Mouse (Mus musculus) heart, embryonic 14.5 days (tissue): ENCODE results near the gene Rnft1. TPM values are rescaled to one million over a fixed set of nuclear protein-coding genes. Genes with fewer than 3 reads are reported as not detected.

Experiments
- ATAC-seq: fragments of 200-750 bp; cut with Nextera tagmentation; 2 replicates; pipeline ENCODE4 v1.8.0; 2017; ENCODE audit warnings: low read depth, moderate TSS enrichment; ENCODE audit not compliant: insufficient number of reproducible peaks, insufficient read depth, low FRiP score
- H3K27ac ChIP-seq, 2 experiments: fragments of 200-500 bp in 1 of 2; fragments of 300-500 bp in 1 of 2; sonication (generic) in 1 of 2; replicated peaks in 1 of 2; 2 replicates each; pipeline ENCODE4 v1.5.1; 2012 to 2014; ENCODE audit warnings: low read depth in 2 of 2, low read length in 2 of 2, control low read depth in 1 of 2, mild to moderate bottlenecking in 1 of 2, mixed read lengths in 1 of 2; ENCODE audit not compliant: control insufficient read depth in 1 of 2, insufficient read depth in 1 of 2
- H3K27me3 ChIP-seq: fragments of 300-500 bp; sonication (generic); 2 replicates; pipeline ENCODE4 v1.6.1; 2014; ENCODE audit warnings: mild to moderate bottlenecking, low read length, control low read depth; ENCODE audit not compliant: control insufficient read depth, insufficient read depth
- H3K36me3 ChIP-seq: fragments of 300-500 bp; sonication (generic); 2 replicates; pipeline ENCODE4 v1.6.1; 2014; ENCODE audit warnings: mild to moderate bottlenecking, control low read depth, low read length, mixed read lengths; ENCODE audit not compliant: control insufficient read depth, insufficient read depth
- H3K4me1 ChIP-seq, 2 experiments: fragments of 200-500 bp in 1 of 2; fragments of 300-500 bp in 1 of 2; sonication (generic) in 1 of 2; 2 replicates each; pipeline ENCODE4 v1.6.1; 2012 to 2014; ENCODE audit warnings: low read length in 2 of 2, control low read depth in 1 of 2, mixed read lengths in 1 of 2; ENCODE audit not compliant: control insufficient read depth in 2 of 2, insufficient read depth in 2 of 2
- H3K4me2 ChIP-seq: fragments of 300-500 bp; sonication (generic); 2 replicates; pipeline ENCODE4 v1.6.1; 2014; ENCODE audit warnings: mild to moderate bottlenecking, low read length
- H3K4me3 ChIP-seq, 2 experiments: fragments of 200-500 bp in 1 of 2; fragments of 300-500 bp in 1 of 2; sonication (generic) in 1 of 2; 2 replicates each; pipeline ENCODE4 v1.5.1; 2012 to 2014; ENCODE audit warnings: low read length in 2 of 2, mild to moderate bottlenecking in 2 of 2, control low read depth in 1 of 2, low read depth in 1 of 2, moderate library complexity in 1 of 2; ENCODE audit not compliant: control insufficient read depth in 1 of 2, insufficient read depth in 1 of 2
- H3K9ac ChIP-seq: fragments of 300-500 bp; sonication (generic); 2 replicates; pipeline ENCODE4 v1.6.1; 2014; ENCODE audit warnings: mild to moderate bottlenecking, low read length
- H3K9me3 ChIP-seq: fragments of 300-500 bp; sonication (generic); 2 replicates; pipeline ENCODE4 v1.6.1; 2016; ENCODE audit warnings: low read length, control low read depth; ENCODE audit not compliant: control insufficient read depth
- WGBS: fragments of 180-500 bp; shearing (Covaris S2); extraction: QIAGEN DNeasy Blood & Tissue Kit; methylation state at CpG from one replicate; pipeline ENCODE4 v1.1.7; 2014; 5-methylcytosine and 5-hydroxymethylcytosine counted together
- polyA plus RNA-seq: library from polyadenylated mRNA; unstranded; fragments of >200 nt; fragmentation: Nextera tagmentation; extraction: Ambion mirVana; gene quantifications from 2 replicates; pipeline ENCODE4 v1.2.1, GENCODE M21; 2014

Rnft1 gene
- polyA plus RNA-seq, 1 experiment from 2014 or later: 46.6 TPM

DNA sequence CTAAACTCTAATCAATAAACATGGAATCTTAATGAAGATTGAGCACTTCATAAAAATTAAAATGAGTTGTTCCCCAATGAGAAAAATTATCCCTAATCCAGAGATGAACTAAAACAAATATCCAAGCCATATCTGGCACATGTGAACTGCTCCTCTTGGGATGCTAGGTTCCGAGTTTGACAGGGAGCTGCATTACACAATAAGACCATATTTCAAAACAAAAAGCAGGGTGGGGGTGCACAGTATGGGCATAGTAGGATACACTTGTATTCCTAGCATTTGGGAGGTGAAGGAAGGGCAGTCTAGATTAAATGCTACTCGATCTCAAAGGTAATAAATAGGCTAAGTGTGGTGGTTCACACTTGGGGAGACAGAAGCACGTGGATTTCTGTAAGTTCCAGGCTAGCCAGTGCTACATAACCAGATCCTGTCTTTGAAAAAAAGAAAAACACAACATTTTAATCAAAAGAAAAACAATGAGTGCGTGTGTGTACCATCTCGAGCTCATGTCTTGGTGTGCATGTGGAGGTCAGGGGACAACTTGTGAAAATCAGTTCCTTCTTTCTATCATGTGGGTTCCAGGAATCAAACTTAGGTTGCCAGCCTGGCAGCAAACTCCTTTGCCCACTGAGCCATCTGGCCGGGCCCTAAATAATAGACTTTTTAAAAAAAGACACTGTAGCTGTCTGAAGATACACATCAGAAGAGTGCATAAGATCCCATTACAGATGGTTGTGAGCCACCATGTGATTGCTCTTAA lies 55.4 kb downstream of the Rnft1 start:
- Histone ChIP-seq H3K27ac (no peak overlapping the region), H3K4me2 (no peak overlapping the region), H3K4me1 (peaks cover 2 to 12% of the 10 kb centered on the region in 2 experiments; a peak in 3 of 4 replicates), H3K4me3 (no peak overlapping the region), H3K9me3 (no peaks in the 10 kb centered on the region), H3K9ac (no peak overlapping the region), H3K27me3 (no peaks in the 10 kb centered on the region), H3K36me3 (peaks cover 4% of the 10 kb centered on the region; the same call in 1 of the 2 replicates)
- ATAC-seq: no peak
- 78% methylated on average over 6 of the region's 6 CpGs for WGBS

DNA sequence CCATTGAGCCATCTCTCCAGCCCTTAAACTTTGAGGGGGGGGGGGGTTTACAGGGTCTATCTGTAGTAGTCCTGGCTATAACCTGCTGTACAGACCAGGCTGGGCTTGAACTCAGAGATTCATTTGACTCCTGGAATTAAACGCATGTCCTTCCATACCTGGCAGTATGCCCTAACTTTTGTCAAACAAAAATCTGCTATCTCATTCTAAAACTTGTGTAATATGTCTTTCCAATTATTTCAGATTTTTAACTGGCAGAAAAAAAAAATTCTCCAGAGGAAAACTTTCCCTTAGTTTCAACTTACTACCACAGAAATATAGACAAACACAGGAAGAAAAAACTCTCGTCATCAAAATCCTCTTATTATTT lies 56.0 kb downstream of the Rnft1 start:
- H3K36me3 ChIP-seq: 0 out of 2 replicates have a peak, but pooled peaks cover 3% of the 10 kb centered on the region
- H3K27me3 ChIP-seq: no peaks in the 10 kb centered on the region
- H3K9me3 ChIP-seq: no peaks in the 10 kb centered on the region
- H3K4me2 ChIP-seq: no peak overlapping the region
- H3K27ac ChIP-seq: no peak overlapping the region
- H3K4me3 ChIP-seq: no peak overlapping the region
- WGBS: 74% methylated on average over 2 of the region's 2 CpGs
- H3K4me1 ChIP-seq: peaks cover 2 to 13% of the 10 kb centered on the region in 2 experiments; a peak in 3 of 4 replicates
- H3K9ac ChIP-seq: no peak overlapping the region
- no peak for ATAC-seq

DNA sequence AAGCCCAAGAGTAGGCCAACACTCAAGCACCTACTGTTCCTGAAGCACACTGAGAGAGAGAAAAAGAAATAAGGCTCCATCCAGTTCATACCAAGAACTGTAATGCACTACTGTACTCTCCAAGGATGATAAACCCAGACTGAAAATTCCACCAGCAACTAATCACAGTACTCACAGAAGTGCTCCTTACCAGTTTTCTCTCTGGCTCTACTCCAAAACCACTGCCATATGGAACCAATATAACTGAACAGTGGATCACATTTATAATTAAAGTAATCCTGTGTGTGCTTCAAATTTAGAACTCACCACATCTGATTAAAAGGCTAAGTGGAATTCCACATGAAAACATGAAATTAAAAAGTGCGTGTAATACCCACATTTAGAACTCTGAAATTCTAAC lies 58.4 kb downstream of the Rnft1 start:
- H3K9me3 ChIP-seq: no peaks in the 10 kb centered on the region
- peak overlapping the region in 1 of 2 experiments; percentile 83; a peak in 2 of 4 replicates for H3K4me3 ChIP-seq
- peak overlapping the region in 1 of 2 experiments; percentile 47; a peak in 2 of 4 replicates for H3K27ac ChIP-seq
- H3K4me1 ChIP-seq: peaks cover 4 to 18% of the 10 kb centered on the region in 2 experiments
- WGBS: 70% methylated on average over 1 of the region's 1 CpGs
- ATAC-seq: no peak
- H3K9ac ChIP-seq: peak overlapping the region; percentile 91
- no peaks in the 10 kb centered on the region for H3K27me3 ChIP-seq
- peak overlapping the region; percentile 70 for H3K4me2 ChIP-seq
- H3K36me3 ChIP-seq: 0 out of 2 replicates have a peak, but pooled peaks cover 3% of the 10 kb centered on the region

DNA sequence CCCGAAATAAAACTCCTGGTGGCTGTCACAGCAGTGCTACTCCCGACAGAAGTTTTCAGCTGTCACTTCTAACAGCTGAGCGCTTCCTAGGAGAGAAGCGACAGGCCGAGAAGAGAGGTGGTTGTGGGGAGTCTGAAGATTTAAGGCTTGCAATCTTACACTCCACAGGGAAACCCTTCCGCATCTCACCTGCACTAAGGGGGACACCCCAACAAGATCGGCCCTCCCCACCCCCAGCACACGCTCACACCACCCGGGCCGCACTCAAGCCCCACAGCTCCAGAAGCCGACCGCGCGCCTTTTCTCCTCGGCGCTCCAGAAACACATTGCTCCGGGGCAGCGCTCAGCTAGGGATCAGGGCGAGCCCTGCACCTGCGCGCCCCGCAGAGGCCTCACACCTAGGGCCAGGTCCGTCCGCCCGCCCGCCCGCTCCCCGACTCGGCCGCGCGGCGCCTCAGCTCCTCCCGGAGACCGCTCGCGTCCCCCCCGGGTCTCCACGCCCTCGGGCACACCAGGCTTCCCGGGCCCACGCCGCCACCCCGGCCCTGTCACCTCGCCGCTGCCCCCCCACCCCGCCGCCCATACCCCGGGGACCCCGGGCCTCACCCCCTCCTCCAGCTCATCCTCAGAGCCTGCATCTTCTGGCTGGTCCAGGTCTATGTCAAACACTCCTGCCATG lies 59.6 kb downstream of the Rnft1 start:
- Histone ChIP-seq H3K36me3 (peaks cover 3% of the 10 kb centered on the region; the same call in 1 of the 2 replicates), H3K4me2 (peak overlapping the region; percentile 70), H3K4me1 (peaks cover 4 to 18% of the 10 kb centered on the region in 2 experiments), H3K27me3 (no peaks in the 10 kb centered on the region), H3K9me3 (no peaks in the 10 kb centered on the region), H3K9ac (peak overlapping the region; percentile 91), H3K4me3 (peak overlapping the region; percentile 79 to 83), H3K27ac (peak overlapping the region; percentile 84 to 85)
- 1% methylated on average over 50 of the region's 50 CpGs for WGBS
- peak; percentile 52 for ATAC-seq

DNA sequence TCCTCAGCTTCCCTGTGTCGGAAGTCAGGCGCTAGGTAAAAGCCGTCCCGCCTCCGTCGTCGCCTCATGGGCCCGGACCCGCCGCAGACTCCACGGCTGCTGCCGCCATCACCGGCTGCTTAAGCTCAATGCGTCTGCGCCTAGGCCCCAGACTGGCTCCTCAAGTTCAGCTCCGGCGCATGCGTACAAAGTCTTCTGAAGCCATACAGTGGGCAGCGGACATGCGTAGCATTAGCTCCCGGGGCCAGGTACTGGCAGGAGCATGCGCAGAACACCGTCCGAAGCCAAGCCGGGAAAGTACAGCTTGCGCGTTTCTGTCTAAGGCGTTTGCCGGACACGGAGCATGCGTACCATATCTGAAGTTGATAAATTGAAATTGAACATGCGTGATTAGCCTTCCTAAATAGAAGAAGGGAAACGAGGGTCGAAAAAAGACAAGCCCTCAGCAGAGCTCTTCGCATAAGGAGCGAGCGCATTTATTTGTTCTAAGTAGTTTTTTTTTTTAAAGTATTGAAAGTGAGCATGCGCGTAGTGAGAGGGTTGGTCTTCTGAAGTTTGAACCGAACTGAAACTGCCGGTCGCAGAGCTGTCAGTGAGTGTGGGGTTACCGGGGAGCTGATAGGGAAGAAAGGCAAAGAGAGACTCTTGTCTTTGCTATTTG lies 60.3 kb downstream of the Rnft1 start, which contains the start of the genes Rps6kb1 and Tubd1:
Gene Rps6kb1 (minus strand): TSS at position 167 of the 661 bp plus-strand sequence.
Gene Tubd1 (plus strand): TSS at position 353 of the 661 bp plus-strand sequence.
- under 1% methylated on average over 43 of the region's 43 CpGs for WGBS

DNA sequence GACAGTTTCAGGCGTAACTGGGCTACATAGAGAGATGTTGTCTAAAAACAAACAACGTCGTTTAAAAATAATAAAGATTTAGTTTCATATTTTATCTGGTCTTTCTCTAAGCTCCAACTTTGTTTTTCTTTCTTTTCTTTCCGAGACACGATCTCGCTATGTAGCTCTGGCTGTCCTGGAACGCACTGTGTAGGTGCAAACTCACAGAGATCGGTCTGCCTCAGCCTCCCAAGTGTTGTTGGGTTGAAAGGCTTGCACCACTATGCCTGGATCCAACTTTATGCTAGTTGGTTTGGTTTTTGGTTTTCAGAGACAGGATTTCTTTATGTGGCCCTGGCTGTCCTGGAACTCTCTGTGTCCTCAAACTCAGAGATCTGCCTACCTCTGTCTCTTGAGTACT lies 61.1 kb downstream of the Rnft1 start:
- peaks cover 4 to 18% of the 10 kb centered on the region in 2 experiments for H3K4me1 ChIP-seq
- H3K9ac ChIP-seq: peak overlapping the region; percentile 77
- peak overlapping the region; percentile 81 for H3K4me2 ChIP-seq
- H3K4me3 ChIP-seq: peak overlapping the region; percentile 75 to 83
- H3K36me3 ChIP-seq: peaks cover 12% of the 10 kb centered on the region
- peak overlapping the region; percentile 85 to 91; a peak in 3 of 4 replicates for H3K27ac ChIP-seq
- no peaks in the 10 kb centered on the region for H3K27me3 ChIP-seq
- H3K9me3 ChIP-seq: no peaks in the 10 kb centered on the region
- 76% methylated on average over 8 of the region's 8 CpGs for WGBS
- ATAC-seq: no peak

More for the DNA sequence above, 60.3 kb downstream of the Rnft1 start, which contains the start of the genes Rps6kb1 and Tubd1:
- Histone ChIP-seq H3K4me3 (peak within 1 kb of the TSS; percentile 79 to 83), H3K36me3 (peaks cover 9% of the 10 kb centered on the region; the same call in 1 of the 2 replicates), H3K9ac (peak within 1 kb of the TSS; percentile 91), H3K9me3 (no peaks in the 10 kb centered on the region), H3K4me2 (peak within 1 kb of the TSS; percentile 81), H3K27me3 (no peaks in the 10 kb centered on the region), H3K4me1 (peaks cover 4 to 18% of the 10 kb centered on the region in 2 experiments), H3K27ac (peak within 1 kb of the TSS; percentile 85 to 91)
- peak; percentile 96 for ATAC-seq

DNA sequence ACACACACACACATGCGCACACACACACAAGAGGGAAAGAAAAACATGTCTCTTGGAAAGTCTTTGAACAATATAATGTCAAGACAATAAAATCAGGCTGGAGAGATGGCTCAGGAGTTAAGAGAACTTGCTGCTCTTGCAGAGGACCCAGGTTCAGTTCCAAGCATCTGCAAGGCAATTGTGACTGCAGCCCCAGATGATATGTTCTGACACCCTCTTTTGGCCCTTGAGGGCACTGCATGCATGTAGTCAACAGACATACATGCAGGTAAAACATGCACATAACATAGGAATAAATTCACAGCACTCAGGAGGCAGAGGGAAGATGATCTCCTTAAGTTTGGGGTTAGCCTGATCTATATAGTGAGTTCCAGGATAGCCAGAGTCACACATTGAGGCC lies 63.0 kb downstream of the Rnft1 start:
- 92% methylated on average over 1 of the region's 1 CpGs for WGBS
- Histone ChIP-seq H3K27ac (no peak overlapping the region), H3K27me3 (no peaks in the 10 kb centered on the region), H3K4me3 (no peak overlapping the region), H3K4me2 (no peak overlapping the region), H3K4me1 (peaks cover 4 to 15% of the 10 kb centered on the region in 2 experiments), H3K36me3 (peaks cover 12% of the 10 kb centered on the region), H3K9ac (no peak overlapping the region), H3K9me3 (no peaks in the 10 kb centered on the region)
- no peak for ATAC-seq
